Mouse (Mus musculus) midbrain, embryonic 15.5 days (tissue): ENCODE measurements around the gene Foxd4. TPM values are rescaled to one million over a fixed set of nuclear protein-coding genes. Genes with fewer than 3 reads are reported as not detected.

Experiments
- ATAC-seq: fragments of 200-750 bp; cut with Nextera tagmentation; replicated peaks from 2 replicates; pipeline ENCODE4 v1.8.0; 2017; ENCODE audit warnings: moderate TSS enrichment
- H3K27ac ChIP-seq: fragments of 300-500 bp; sonication (generic); 2 replicates; pipeline ENCODE4 v1.5.1; 2015; ENCODE audit warnings: mild to moderate bottlenecking, inconsistent platforms
- H3K27me3 ChIP-seq: fragments of 300-500 bp; sonication (generic); replicated peaks from 2 replicates; pipeline ENCODE4 v1.6.1; 2015; ENCODE audit warnings: inconsistent platforms
- H3K36me3 ChIP-seq: fragments of 300-500 bp; sonication (generic); replicated peaks from 2 replicates; pipeline ENCODE4 v1.6.1; 2015; ENCODE audit warnings: inconsistent platforms
- H3K4me1 ChIP-seq: fragments of 300-500 bp; sonication (generic); 2 replicates; pipeline ENCODE4 v1.6.1; 2015; ENCODE audit warnings: inconsistent platforms
- H3K4me2 ChIP-seq: fragments of 300-500 bp; sonication (generic); 2 replicates; pipeline ENCODE4 v1.6.1; 2015; ENCODE audit warnings: inconsistent platforms, mild to moderate bottlenecking, moderate library complexity
- H3K4me3 ChIP-seq: fragments of 300-500 bp; sonication (generic); 2 replicates; pipeline ENCODE4 v1.5.1; 2015; ENCODE audit warnings: mild to moderate bottlenecking, inconsistent platforms
- H3K9ac ChIP-seq: fragments of 300-500 bp; sonication (generic); 2 replicates; pipeline ENCODE4 v1.6.1; 2015; ENCODE audit warnings: mild to moderate bottlenecking, inconsistent platforms
- H3K9me3 ChIP-seq: fragments of 300-500 bp; sonication (generic); 2 replicates; pipeline ENCODE4 v1.6.1; 2016; ENCODE audit warnings: inconsistent platforms
- WGBS: fragments of 180-500 bp; shearing (Covaris S2); methylation state at CpG from one replicate; pipeline ENCODE4 v1.1.7; 2015; ENCODE audit warnings: mixed read lengths; 5-methylcytosine and 5-hydroxymethylcytosine counted together
- polyA plus RNA-seq: library from polyadenylated mRNA; unstranded; fragments of >200 nt; fragmentation: Nextera tagmentation; extraction: Ambion mirVana; gene quantifications from 2 replicates; pipeline ENCODE4 v1.2.1, GENCODE M21; 2015

Gene Foxd4
- 0.17 TPM in 1 of 2 replicates, not detected in the other for polyA plus RNA-seq

GRCm38 (mm10) chr19:24900581-24901220 lies at the start of gene Foxd4:
Gene Foxd4 (minus strand): TSS chr19:24901197.
- Histone ChIP-seq H3K4me3 (peak within 1 kb of the TSS; percentile 36), H3K9me3 (no peaks in the 10 kb centered on the region), H3K9ac (no peak within 1 kb of the TSS; the same call in 1 of the 2 replicates), H3K4me1 (peaks cover 30% of the 10 kb centered on the region), H3K27me3 (peaks cover 72% of the 10 kb centered on the region), H3K4me2 (peak within 1 kb of the TSS; percentile 62), H3K36me3 (no peaks in the 10 kb centered on the region), H3K27ac (no peak within 1 kb of the TSS)
- WGBS = under 1% methylated on average over 27 of the region's 27 CpGs
- 0 out of 2 replicates have a peak, but pooled peaks have one; percentile 21 for ATAC-seq

GRCm38 (mm10) chr19:24945521-24946262 lies 44.7 kb upstream of the Foxd4 start:
- no peak for ATAC-seq
- Histone ChIP-seq H3K36me3 (0 out of 2 replicates have a peak, but pooled peaks cover 2% of the 10 kb centered on the region), H3K9me3 (no peaks in the 10 kb centered on the region), H3K4me3 (no peak overlapping the region), H3K27ac (no peak overlapping the region), H3K27me3 (no peaks in the 10 kb centered on the region), H3K9ac (no peak overlapping the region), H3K4me2 (no peak overlapping the region), H3K4me1 (no peaks in the 10 kb centered on the region)

GRCm38 (mm10) chr19:24937084-24937483 lies 36.1 kb upstream of the Foxd4 start:
- H3K4me2 ChIP-seq = no peak overlapping the region
- no peaks in the 10 kb centered on the region for H3K9me3 ChIP-seq
- H3K27ac ChIP-seq = no peak overlapping the region
- no peaks in the 10 kb centered on the region for H3K27me3 ChIP-seq
- WGBS = 36% methylated on average over 1 of the region's 1 CpGs
- no peak overlapping the region for H3K4me3 ChIP-seq
- H3K9ac ChIP-seq = no peak overlapping the region
- ATAC-seq = no peak
- no peaks in the 10 kb centered on the region for H3K4me1 ChIP-seq
- H3K36me3 ChIP-seq = no peaks in the 10 kb centered on the region

GRCm38 (mm10) chr19:24929041-24929440 lies 28.0 kb upstream of the Foxd4 start:
- no peak overlapping the region for H3K4me3 ChIP-seq
- no peaks in the 10 kb centered on the region for H3K36me3 ChIP-seq
- H3K4me1 ChIP-seq = no peaks in the 10 kb centered on the region
- no peaks in the 10 kb centered on the region for H3K27me3 ChIP-seq
- no peaks in the 10 kb centered on the region for H3K9me3 ChIP-seq
- H3K4me2 ChIP-seq = no peak overlapping the region
- no peak overlapping the region for H3K9ac ChIP-seq
- H3K27ac ChIP-seq = no peak overlapping the region
- no peak for ATAC-seq
- 25% methylated on average over 1 of the region's 1 CpGs for WGBS

- H3K9me3 ChIP-seq = no peaks in the 10 kb centered on the region
- no peak overlapping the region for H3K4me2 ChIP-seq
- H3K9ac ChIP-seq = no peak overlapping the region
- no peak overlapping the region for H3K4me3 ChIP-seq
- peaks cover 6% of the 10 kb centered on the region; the same call in 1 of the 2 replicates for H3K36me3 ChIP-seq
- WGBS = 89% methylated on average over 5 of the region's 5 CpGs
- ATAC-seq = no peak
- no peak overlapping the region for H3K27ac ChIP-seq
- H3K27me3 ChIP-seq = no peaks in the 10 kb centered on the region
- no peaks in the 10 kb centered on the region for H3K4me1 ChIP-seq
These were observed 19.9 kb upstream of the Foxd4 start for GRCm38 (mm10) chr19:24920866-24921265.

GRCm38 (mm10) chr19:24908385-24909155 lies 7.6 kb upstream of the Foxd4 start:
- WGBS = 90% methylated on average over 3 of the region's 3 CpGs
- no peaks in the 10 kb centered on the region for H3K9me3 ChIP-seq
- peaks cover 8% of the 10 kb centered on the region; the same call in 1 of the 2 replicates for H3K27me3 ChIP-seq
- no peak overlapping the region for H3K9ac ChIP-seq
- H3K27ac ChIP-seq = no peak overlapping the region
- H3K4me2 ChIP-seq = no peak overlapping the region
- no peaks in the 10 kb centered on the region for H3K36me3 ChIP-seq
- no peak for ATAC-seq
- no peaks in the 10 kb centered on the region for H3K4me1 ChIP-seq
- H3K4me3 ChIP-seq = no peak overlapping the region

GRCm38 (mm10) chr19:24907655-24908054 lies 6.7 kb upstream of the Foxd4 start:
- no peak overlapping the region for H3K4me2 ChIP-seq
- 89% methylated on average over 6 of the region's 6 CpGs for whole genome bisulfite sequencing
- no peak overlapping the region for H3K9ac ChIP-seq
- H3K4me3 ChIP-seq = no peak overlapping the region
- H3K9me3 ChIP-seq = no peaks in the 10 kb centered on the region
- H3K27me3 ChIP-seq = peaks cover 16% of the 10 kb centered on the region
- H3K27ac ChIP-seq = no peak overlapping the region
- H3K4me1 ChIP-seq = no peaks in the 10 kb centered on the region
- no peak for ATAC-seq
- no peaks in the 10 kb centered on the region for H3K36me3 ChIP-seq

- WGBS = 47% methylated on average over 2 of the region's 2 CpGs
- Histone ChIP-seq H3K27ac (no peak overlapping the region), H3K4me2 (no peak overlapping the region), H3K9ac (no peak overlapping the region), H3K4me1 (peaks cover 23% of the 10 kb centered on the region), H3K9me3 (no peaks in the 10 kb centered on the region), H3K36me3 (no peaks in the 10 kb centered on the region), H3K27me3 (peaks cover 57% of the 10 kb centered on the region), H3K4me3 (no peak overlapping the region)
- no peak for ATAC-seq
These were observed 1.8 kb upstream of the Foxd4 start for GRCm38 (mm10) chr19:24902821-24903220.

GRCm38 (mm10) chr19:24902256-24902655 lies 1.3 kb upstream of the Foxd4 start:
- Histone ChIP-seq H3K9ac (no peak overlapping the region), H3K27me3 (peaks cover 60% of the 10 kb centered on the region), H3K36me3 (no peaks in the 10 kb centered on the region), H3K4me3 (no peak overlapping the region), H3K27ac (no peak overlapping the region), H3K9me3 (no peaks in the 10 kb centered on the region), H3K4me2 (no peak overlapping the region), H3K4me1 (peaks cover 27% of the 10 kb centered on the region)
- no peak for ATAC-seq
- 8% methylated on average over 2 of the region's 2 CpGs for WGBS

- 8% methylated on average over 3 of the region's 3 CpGs for WGBS
- Histone ChIP-seq H3K9me3 (no peaks in the 10 kb centered on the region), H3K27ac (no peak overlapping the region), H3K4me3 (no peak overlapping the region), H3K36me3 (no peaks in the 10 kb centered on the region), H3K4me1 (peaks cover 30% of the 10 kb centered on the region), H3K9ac (no peak overlapping the region), H3K27me3 (peaks cover 64% of the 10 kb centered on the region), H3K4me2 (no peak overlapping the region)
- no peak for ATAC-seq
These were observed 669 bp upstream of the Foxd4 start for GRCm38 (mm10) chr19:24901666-24902065.

- H3K36me3 ChIP-seq = no peaks in the 10 kb centered on the region
- peaks cover 30% of the 10 kb centered on the region for H3K4me1 ChIP-seq
- under 1% methylated on average over 83 of the region's 84 CpGs for WGBS
- no peak overlapping the region for H3K27ac ChIP-seq
- H3K4me2 ChIP-seq = peak overlapping the region; percentile 62
- peak; percentile 57 for ATAC-seq
- peak overlapping the region; percentile 36 for H3K4me3 ChIP-seq
- no peaks in the 10 kb centered on the region for H3K9me3 ChIP-seq
- peaks cover 81% of the 10 kb centered on the region for H3K27me3 ChIP-seq
- no peak overlapping the region; the same call in 1 of the 2 replicates for H3K9ac ChIP-seq
These were observed 1.1 kb downstream of the Foxd4 start for GRCm38 (mm10) chr19:24899578-24900544.
